In the genomic region with DNA sequence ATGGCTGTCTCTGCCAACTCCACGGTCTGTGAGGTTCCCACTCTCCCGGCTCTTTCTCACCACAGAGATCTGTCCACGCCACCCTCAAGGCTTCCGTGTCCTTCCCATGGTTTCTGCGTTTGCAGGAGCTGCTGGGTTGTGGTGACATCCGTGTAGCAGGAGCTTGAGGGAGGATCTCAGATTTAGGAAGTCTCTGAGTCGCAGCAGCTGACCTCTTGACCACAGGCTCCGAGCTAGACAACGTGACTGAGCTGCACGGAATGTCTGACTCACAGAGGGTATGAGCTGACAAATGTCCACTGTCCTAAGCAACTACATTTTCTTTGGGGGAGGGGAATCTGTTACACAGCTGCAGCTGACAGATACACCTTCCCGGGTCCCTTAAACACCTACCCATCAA, we compare ENCODE assay signal across 8 mouse cellular contexts. TPM values are rescaled to one million over a fixed set of nuclear protein-coding genes. Genes with fewer than 3 reads are reported as not detected.
DNase-seq lines count a peak whose midpoint lies in the region; ATAC-seq and TF ChIP-seq lines count a peak whose summit lies in the region.

A gene (minus strand): TSS at position 236 of the 400 bp plus-strand sequence.

- ATAC-seq in embryonic facial prominence, embryonic 12.5 days (ENCODE audit: insufficient number of reproducible peaks, insufficient read depth, low FRiP score, low TSS enrichment): no peak
- ATAC-seq in limb, embryonic 14.5 days (ENCODE audit: low FRiP score, low read depth): no peak
- ATAC-seq in neural tube, embryonic 15.5 days (ENCODE audit: low FRiP score): no peak

- 78% methylated on average over 11 of the region's 11 CpGs for WGBS in embryonic facial prominence, embryonic 12.5 days
- WGBS in limb, embryonic 14.5 days: 82% methylated on average over 11 of the region's 11 CpGs
- 90% methylated on average over 11 of the region's 11 CpGs for WGBS in neural tube, embryonic 15.5 days

- H3K4me1 ChIP-seq in embryonic facial prominence, embryonic 12.5 days: peaks cover 8% of the 10 kb centered on the region; the same call in 1 of the 2 replicates
- H3K4me1 ChIP-seq in limb, embryonic 14.5 days (ENCODE audit: control insufficient read depth, insufficient read depth, low read length): peaks cover 6% of the 10 kb centered on the region; the same call in 1 of the 2 replicates
- no peaks in the 10 kb centered on the region for H3K4me1 ChIP-seq in neural tube, embryonic 15.5 days

- H3K9me3 ChIP-seq in embryonic facial prominence, embryonic 12.5 days: no peaks in the 10 kb centered on the region
- no peaks in the 10 kb centered on the region for H3K9me3 ChIP-seq in limb, embryonic 14.5 days (ENCODE audit: control insufficient read depth, low read length)
- H3K9me3 ChIP-seq in neural tube, embryonic 15.5 days (replicated peaks): no peaks in the 10 kb centered on the region

- intact Hi-C loops in heart, postnatal 36 days (cut with DNase I): no loop called here

- H3K4me2 ChIP-seq in embryonic facial prominence, embryonic 12.5 days (replicated peaks): no peak within 1 kb of the TSS
- no peak within 1 kb of the TSS for H3K4me2 ChIP-seq in limb, embryonic 14.5 days (replicated peaks; ENCODE audit: low read depth, low read length, severe bottlenecking)
- no peak within 1 kb of the TSS for H3K4me2 ChIP-seq in neural tube, embryonic 15.5 days

- no peak for TF ChIP-seq POLR2A in limb, embryonic 14.5 days (IDR thresholded peaks at IDR 0.05; ENCODE audit: borderline replicate concordance, extremely low read depth, insufficient read depth, insufficient read length)

- H3K27me3 ChIP-seq in embryonic facial prominence, embryonic 12.5 days: no peaks in the 10 kb centered on the region
- H3K27me3 ChIP-seq in limb, embryonic 14.5 days (ENCODE audit: control insufficient read depth, insufficient read depth, low read length): no peaks in the 10 kb centered on the region
- H3K27me3 ChIP-seq in neural tube, embryonic 15.5 days (replicated peaks): no peaks in the 10 kb centered on the region

- H3K27ac ChIP-seq in embryonic facial prominence, embryonic 12.5 days: no peak within 1 kb of the TSS
- H3K27ac ChIP-seq in limb, embryonic 14.5 days (replicated peaks; ENCODE audit: low read depth, low read length): no peak within 1 kb of the TSS
- no peak within 1 kb of the TSS for H3K27ac ChIP-seq in neural tube, embryonic 15.5 days (replicated peaks)

- DNase-seq in Muller cell, postnatal 12 days (ENCODE audit: inconsistent ontology term): peak; percentile 71
- DNase-seq in heart, postnatal 36 days: peak; percentile 44 to 51
- DNase-seq in limb, embryonic 14.5 days (ENCODE audit: low spot score): no peak
- DNase-seq in gastrocnemius, postnatal 4 days (ENCODE audit: low spot score in 2 of 2): no peak
- DNase-seq in thymus, postnatal 14 days: no peak
- DNase-seq in natural killer cell, adult 2 months (ENCODE audit: low spot score in 2 of 2): no peak

- no peak within 1 kb of the TSS for H3K9ac ChIP-seq in embryonic facial prominence, embryonic 12.5 days
- no peak within 1 kb of the TSS for H3K9ac ChIP-seq in limb, embryonic 14.5 days (ENCODE audit: low read depth, low read length, severe bottlenecking)
- H3K9ac ChIP-seq in neural tube, embryonic 15.5 days (replicated peaks): no peak within 1 kb of the TSS

- no peaks in the 10 kb centered on the region for H3K36me3 ChIP-seq in embryonic facial prominence, embryonic 12.5 days
- no peaks in the 10 kb centered on the region for H3K36me3 ChIP-seq in limb, embryonic 14.5 days (ENCODE audit: control insufficient read depth, insufficient read depth, low read length)
- no peaks in the 10 kb centered on the region for H3K36me3 ChIP-seq in neural tube, embryonic 15.5 days

- no peak within 1 kb of the TSS for H3K4me3 ChIP-seq in embryonic facial prominence, embryonic 12.5 days
- no peak within 1 kb of the TSS for H3K4me3 ChIP-seq in limb, embryonic 14.5 days (replicated peaks; ENCODE audit: low read length)
- no peak within 1 kb of the TSS for H3K4me3 ChIP-seq in neural tube, embryonic 15.5 days (replicated peaks)

RNA-seq across cellular contexts. Expression of the gene that starts here (rescaled TPM):
- polyA plus RNA-seq in embryonic facial prominence, embryonic 12.5 days (2016; fragmentation: Nextera tagmentation; extraction: Ambion mirVana): 71.3 and 77.2 TPM in 2 replicates
- 100 to 1,000 TPM; 231 to 294 TPM for total RNA-seq in heart, postnatal 36 days (2021)
- 52.2 and 59.7 TPM in 2 replicates for polyA plus RNA-seq in limb, embryonic 14.5 days (2012; rRNA removed)
- 33.7 and 43.2 TPM in 2 replicates for polyA plus RNA-seq in limb, embryonic 14.5 days (2014; fragmentation: Nextera tagmentation; extraction: Ambion mirVana)
- polyA plus RNA-seq in neural tube, embryonic 15.5 days (2015; fragmentation: Nextera tagmentation; extraction: Ambion mirVana): 31.0 and 32.2 TPM in 2 replicates
- total RNA-seq in gastrocnemius, postnatal 4 days (2021): 10 to 100 TPM in 1 of 2 experiments, 1 to 10 TPM in 1; 7.4 to 10.6 TPM

Comparison
In these comparisons a context has a peak if more than half of its experiments do, and no peak if none do; other contexts are left out.
1. RNA of the gene that starts here (total RNA-seq): 231 to 294 TPM in heart, postnatal 36 days; 7.4 to 10.6 TPM in gastrocnemius, postnatal 4 days; every median in the first group is over 10 times any median in the second.
2. DNase-seq: peak in Muller cell, postnatal 12 days (single experiment) and heart, postnatal 36 days (2 of 2); none in limb, embryonic 14.5 days (single experiment), gastrocnemius, postnatal 4 days (0 of 2), thymus, postnatal 14 days (single experiment) and natural killer cell, adult 2 months (0 of 2).